Mouse (Mus musculus) thymus, adult 2 months (tissue): ENCODE measurements around the gene Slc9a9.

ENCODE experiments used
- CTCF ChIP-seq: fragments of 200-500 bp; IDR thresholded peaks from 2 replicates; pipeline ENCODE4 v1.5.1; 2012; ENCODE audit warnings: mild to moderate bottlenecking, control low read depth, low read length, moderate library complexity, borderline replicate concordance; ENCODE audit not compliant: control insufficient read depth, poor library complexity, insufficient read depth; ENCODE audit errors: extremely low read depth
- POLR2A ChIP-seq: fragments of 200-500 bp; IDR thresholded peaks from 2 replicates; pipeline ENCODE4 v1.6.1; 2012; ENCODE audit warnings: mild to moderate bottlenecking, low read length, control low read depth, moderate library complexity; ENCODE audit not compliant: control insufficient read depth, poor library complexity, insufficient read depth; ENCODE audit errors: extremely low read depth

- TF ChIP-seq CTCF (no peak), POLR2A (no peak)
Observed at GRCm38 (mm10) chr9:94723631-94724030, 53.9 kb downstream of the Slc9a9 start.
